In the genomic region with DNA sequence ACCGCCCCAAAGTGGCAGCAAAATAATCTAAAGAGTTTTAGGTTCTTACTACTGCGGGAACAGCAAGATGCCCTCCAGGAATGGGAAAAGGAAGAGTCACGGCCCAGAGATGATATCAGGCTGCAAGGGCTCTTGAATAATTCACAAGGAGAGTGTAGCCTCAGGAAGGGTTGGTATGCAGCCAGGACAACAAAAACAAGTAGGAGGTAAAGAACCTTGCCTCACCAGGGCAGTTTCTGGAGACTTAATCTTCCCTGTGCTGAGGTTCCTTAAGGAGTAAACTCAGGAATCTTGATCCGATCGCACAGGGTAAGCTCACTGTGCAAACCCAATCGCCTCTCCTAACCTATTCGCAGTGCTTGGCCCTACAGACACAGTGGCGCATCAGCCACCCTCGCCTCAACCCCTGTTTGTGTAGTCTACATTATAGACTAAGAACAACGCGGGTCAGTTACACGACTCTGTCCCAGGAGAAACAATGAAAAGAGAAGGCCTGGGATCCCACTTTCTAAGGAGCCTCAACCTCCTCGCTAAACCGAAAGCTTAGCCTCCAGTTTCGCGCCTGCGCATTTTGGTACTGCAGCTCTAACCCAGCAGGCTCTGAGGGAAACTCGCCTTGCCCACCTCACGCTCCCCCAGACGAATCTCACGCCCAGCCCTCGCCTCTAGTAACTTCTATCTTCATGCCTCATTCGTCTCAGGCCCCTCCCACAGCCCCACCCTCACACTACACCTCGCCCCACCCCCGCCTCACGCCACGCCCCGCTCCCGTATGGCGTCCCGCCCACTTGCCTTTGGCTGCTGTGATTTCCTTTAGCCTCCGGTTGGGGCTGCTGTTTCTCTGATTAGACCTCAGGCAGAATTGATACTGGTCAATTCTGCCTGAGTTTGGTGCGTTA, we compare ENCODE assay signal across 8 mouse cellular contexts. TPM values are rescaled to one million over a fixed set of nuclear protein-coding genes. Genes with fewer than 3 reads are reported as not detected.
A peak's percentile ranks its signal among the peaks of the same experiment; 100 is the strongest.
DNase-seq lines count a peak whose midpoint lies in the region; ATAC-seq and TF ChIP-seq lines count a peak whose summit lies in the region.

No protein-coding gene starts in this region.

- peak overlapping the region; percentile 43 for H3K4me3 ChIP-seq in hindbrain, embryonic 16.5 days (ENCODE audit: low read length)
- H3K4me3 ChIP-seq in left cerebral cortex, adult 2 months, result peak overlapping the region; percentile 51
- H3K4me3 ChIP-seq in megakaryocyte, embryonic 14.5 days (replicated peaks), result peak overlapping the region; percentile 96

- H3K27me3 ChIP-seq in hindbrain, embryonic 16.5 days (replicated peaks; ENCODE audit: control insufficient read depth, insufficient read depth, low read length), result no peaks in the 10 kb centered on the region
- peaks cover 2% of the 10 kb centered on the region for H3K27me3 ChIP-seq in megakaryocyte, embryonic 14.5 days (replicated peaks)

- H3K9ac ChIP-seq in hindbrain, embryonic 16.5 days (ENCODE audit: low read depth, low read length), result peak overlapping the region; percentile 70

- peak overlapping the region; percentile 77 for H3K4me2 ChIP-seq in hindbrain, embryonic 16.5 days (ENCODE audit: low read length)

- WGBS in hindbrain, embryonic 16.5 days, result 11% methylated on average over 33 of the region's 33 CpGs

- DNase-seq in WW6 (ENCODE audit: low read depth, low spot score), result peak; percentile 75
- DNase-seq in cerebellum, postnatal 4 days (ENCODE audit: low spot score in 2 of 2), result peak; percentile 76 to 88
- peak; percentile 85 for DNase-seq in gastrocnemius, adult 18-20 months (ENCODE audit: low spot score)
- DNase-seq in left cerebral cortex, adult 2 months (ENCODE audit: extremely low spot score in 1 of 2, low spot score in 2 of 2), result peak; percentile 75 to 84
- DNase-seq in right cerebral cortex, postnatal 10 days (ENCODE audit: low spot score in 2 of 2), result peak; percentile 91 to 92
- DNase-seq in urinary bladder, postnatal 25 days (ENCODE audit: low spot score), result peak; percentile 83

- H3K4me1 ChIP-seq in hindbrain, embryonic 16.5 days (ENCODE audit: control insufficient read depth, insufficient read depth, low read depth, low read length), result peaks cover 7% of the 10 kb centered on the region
- H3K4me1 ChIP-seq in megakaryocyte, embryonic 14.5 days, result peaks cover 25% of the 10 kb centered on the region

- intact Hi-C loops in left cerebral cortex, adult 2 months (cut with DNase I), result loop anchor here (1.0 to 2.0 kb wide), 2 partner anchors 19 to 49 kb away; partner anchors contain the start of genes Krtcap2 and Thbs3

- H3K27ac ChIP-seq in hindbrain, embryonic 16.5 days (ENCODE audit: low read depth, low read length), result peak overlapping the region; percentile 80
- H3K27ac ChIP-seq in left cerebral cortex, adult 2 months, result peak overlapping the region; percentile 91

- no peaks in the 10 kb centered on the region for H3K36me3 ChIP-seq in hindbrain, embryonic 16.5 days (ENCODE audit: control insufficient read depth, insufficient read depth, low read length)
- H3K36me3 ChIP-seq in megakaryocyte, embryonic 14.5 days (replicated peaks; ENCODE audit: low read length), result no peaks in the 10 kb centered on the region

- no peaks in the 10 kb centered on the region for H3K9me3 ChIP-seq in hindbrain, embryonic 16.5 days (ENCODE audit: control insufficient read depth, low read length)
- no peaks in the 10 kb centered on the region for H3K9me3 ChIP-seq in megakaryocyte, embryonic 14.5 days

- peak; percentile 96 for ATAC-seq in hindbrain, embryonic 16.5 days

- peak; percentile 51 for TF ChIP-seq CTCF in left cerebral cortex, adult 2 months (IDR thresholded peaks at IDR 0.05)

RNA-seq across cellular contexts. Expression of gene Gba, which starts 6.5 kb away (rescaled TPM):
- total RNA-seq in gastrocnemius, adult 18-20 months (2021), result 10 to 100 TPM; 15.5 to 17.8 TPM
- polyA plus RNA-seq in hindbrain, embryonic 16.5 days (2015; fragmentation: Nextera tagmentation; extraction: Ambion mirVana), result 51.8 and 54.0 TPM in 2 replicates
- total RNA-seq in left cerebral cortex, adult 2 months (2021), result 10 to 100 TPM; 64.9 to 66.8 TPM
- 8.5 and 10.8 TPM in 2 replicates for polyA plus RNA-seq in megakaryocyte, embryonic 14.5 days (2012; ENCODE audit: insufficient read depth, low replicate concordance)

RNA-seq across cellular contexts. Expression of gene Fam189b, which starts 13.3 kb away (rescaled TPM):
- 10 to 100 TPM; 16.5 to 22.2 TPM for total RNA-seq in gastrocnemius, adult 18-20 months (2021)
- 35.4 and 40.8 TPM in 2 replicates for polyA plus RNA-seq in hindbrain, embryonic 16.5 days (2015; fragmentation: Nextera tagmentation; extraction: Ambion mirVana)
- 10 to 100 TPM; 56.9 to 60.4 TPM for total RNA-seq in left cerebral cortex, adult 2 months (2021)
- 23.3 and 39.8 TPM in 2 replicates for polyA plus RNA-seq in megakaryocyte, embryonic 14.5 days (2012; ENCODE audit: insufficient read depth, low replicate concordance)

RNA-seq across cellular contexts. Expression of gene Thbs3, which starts 18.8 kb away (rescaled TPM):
- total RNA-seq in gastrocnemius, adult 18-20 months (2021), result 1 to 10 TPM; 3.6 to 9.2 TPM
- polyA plus RNA-seq in hindbrain, embryonic 16.5 days (2015; fragmentation: Nextera tagmentation; extraction: Ambion mirVana), result 47.5 and 53.0 TPM in 2 replicates
- total RNA-seq in left cerebral cortex, adult 2 months (2021), result 10 to 100 TPM; 21.2 to 21.9 TPM
- 0.07 TPM in 1 of 2 replicates, not detected in the other for polyA plus RNA-seq in megakaryocyte, embryonic 14.5 days (2012; ENCODE audit: insufficient read depth, low replicate concordance)

RNA-seq across cellular contexts. Expression of gene Scamp3, which starts 19.0 kb away (rescaled TPM):
- total RNA-seq in gastrocnemius, adult 18-20 months (2021), result 10 to 100 TPM; 37.8 to 38.4 TPM
- polyA plus RNA-seq in hindbrain, embryonic 16.5 days (2015; fragmentation: Nextera tagmentation; extraction: Ambion mirVana), result 166 and 172 TPM in 2 replicates
- total RNA-seq in left cerebral cortex, adult 2 months (2021), result 10 to 100 TPM; 64.0 to 64.7 TPM
- 180 and 256 TPM in 2 replicates for polyA plus RNA-seq in megakaryocyte, embryonic 14.5 days (2012; ENCODE audit: insufficient read depth, low replicate concordance)

RNA-seq across cellular contexts. Expression of gene Mtx1, which starts 30.7 kb away (rescaled TPM):
- total RNA-seq in gastrocnemius, adult 18-20 months (2021), result 10 to 100 TPM; 45.4 to 46.7 TPM
- polyA plus RNA-seq in hindbrain, embryonic 16.5 days (2015; fragmentation: Nextera tagmentation; extraction: Ambion mirVana), result 163 and 166 TPM in 2 replicates
- 10 to 100 TPM; 96.2 to 99.9 TPM for total RNA-seq in left cerebral cortex, adult 2 months (2021)
- 299 and 549 TPM in 2 replicates for polyA plus RNA-seq in megakaryocyte, embryonic 14.5 days (2012; ENCODE audit: insufficient read depth, low replicate concordance)

Comparison
In these comparisons a context has a peak if more than half of its experiments do, and no peak if none do; other contexts are left out.
1. Peak in every context shown above with its lines: DNase-seq, ATAC-seq, H3K4me3 ChIP-seq and H3K27ac ChIP-seq.
2. H3K4me3 ChIP-seq: peak in every context shown above with its lines; median percentile 96 in megakaryocyte, embryonic 14.5 days; 51 in left cerebral cortex, adult 2 months; 43 in hindbrain, embryonic 16.5 days.